Mouse (Mus musculus) stomach, embryonic 15.5 days (tissue): ENCODE measurements around the gene Gm5483. TPM values are rescaled to one million over a fixed set of nuclear protein-coding genes. Genes with fewer than 3 reads are reported as not detected.

Source experiments
- polyA plus RNA-seq: library from polyadenylated mRNA; unstranded; fragments of >200 nt; fragmentation: Nextera tagmentation; extraction: Ambion mirVana; gene quantifications from 2 replicates; pipeline ENCODE4 v1.2.1, GENCODE M21; 2015

Gm5483 gene
- polyA plus RNA-seq, 1 experiment from 2014 or later = 45.8 TPM

Other genes starting within 250 kb of the Gm5483 start
- gene Parp9, start 245.7 kb upstream of the Gm5483 start, polyA plus RNA-seq = 9.7 and 10.0 TPM in 2 replicates
- 6.8 and 7.6 TPM in 2 replicates for gene Dtx3l, start 245.1 kb upstream of the Gm5483 start, polyA plus RNA-seq
- gene Kpna1, start 205.5 kb upstream of the Gm5483 start, polyA plus RNA-seq = 33.3 and 35.9 TPM in 2 replicates
- 8.5 and 9.1 TPM in 2 replicates for gene Wdr5b, start 143.0 kb upstream of the Gm5483 start, polyA plus RNA-seq
- gene Fam162a, start 112.6 kb upstream of the Gm5483 start, polyA plus RNA-seq = 415 and 423 TPM in 2 replicates
- 99.7 and 101 TPM in 2 replicates for gene Ccdc58, start 112.5 kb upstream of the Gm5483 start, polyA plus RNA-seq
- gene Csta1, start 53.0 kb upstream of the Gm5483 start, polyA plus RNA-seq = 4.0 and 11.8 TPM in 2 replicates
- 13.8 and 17.6 TPM in 2 replicates for gene Stfa2l1, start 27.4 kb upstream of the Gm5483 start, polyA plus RNA-seq
- 2.4 and 2.6 TPM in 2 replicates for gene Gm5416, start 26.2 kb downstream of the Gm5483 start, polyA plus RNA-seq
- gene 2010005H15Rik, start 37.3 kb downstream of the Gm5483 start, polyA plus RNA-seq = 4.8 and 11.6 TPM in 2 replicates
- 65.4 and 81.5 TPM in 2 replicates for gene Stfa1, start 92.7 kb downstream of the Gm5483 start, polyA plus RNA-seq
- gene BC117090, start 150.1 kb downstream of the Gm5483 start, polyA plus RNA-seq = 0.78 and 0.81 TPM in 2 replicates
- 56.2 and 74.4 TPM in 2 replicates for gene BC100530, start 183.5 kb downstream of the Gm5483 start, polyA plus RNA-seq
- gene Stfa2, start 224.2 kb downstream of the Gm5483 start, polyA plus RNA-seq = 9.3 and 13.6 TPM in 2 replicates